Mouse (Mus musculus) MEL (cell line): ENCODE measurements around the gene Supt3.

Experiments used
- BHLHE40 ChIP-seq: IDR thresholded peaks from 2 replicates; pipeline ENCODE4 v1.6.1; 2012; ENCODE audit warnings: low read depth, mild to moderate bottlenecking, inconsistent platforms, low read length, improper control_type of control experiment, borderline replicate concordance
- CTCF ChIP-seq, 3 experiments: IDR thresholded peaks in 2 of 3; conservative IDR thresholded peaks in 1 of 3; 2 replicates each; pipeline ENCODE4 v1.5.1; 2011 to 2012; ENCODE audit warnings: low read length in 3 of 3, low read depth in 2 of 3, mild to moderate bottlenecking in 2 of 3, improper control_type of control experiment in 1 of 3, inconsistent platforms in 1 of 3, mixed read lengths in 1 of 3, moderate library complexity in 1 of 3; ENCODE audit not compliant: control insufficient read depth in 1 of 3, insufficient read depth in 1 of 3, poor library complexity in 1 of 3, severe bottlenecking in 1 of 3
- MAX ChIP-seq: IDR thresholded peaks from 2 replicates; pipeline ENCODE4 v1.6.1; 2011; ENCODE audit warnings: low read length, improper control_type of control experiment
- MAZ ChIP-seq: IDR thresholded peaks from 2 replicates; pipeline ENCODE4 v1.6.1; 2012; ENCODE audit warnings: low read depth, mild to moderate bottlenecking, inconsistent platforms, low read length, improper control_type of control experiment
- MYC ChIP-seq: IDR thresholded peaks from 2 replicates; pipeline ENCODE4 v1.6.1; 2011; ENCODE audit warnings: low read depth, mild to moderate bottlenecking, low read length, improper control_type of control experiment, moderate library complexity
- NELFE ChIP-seq: IDR thresholded peaks from 2 replicates; pipeline ENCODE4 v1.6.1; 2011; ENCODE audit warnings: low read depth, low read length, improper control_type of control experiment
- NRF1 ChIP-seq: IDR thresholded peaks from 2 replicates; pipeline ENCODE4 v1.6.1; 2014; ENCODE audit warnings: low read depth, mild to moderate bottlenecking, inconsistent platforms, low read length, improper control_type of control experiment, moderate library complexity; ENCODE audit not compliant: poor library complexity, insufficient read depth, severe bottlenecking
- POLR2A ChIP-seq, 2 experiments: IDR thresholded peaks; 2 replicates each; pipeline ENCODE4 v1.6.1; 2011 to 2012; ENCODE audit warnings: low read length in 2 of 2, mild to moderate bottlenecking in 2 of 2, control low read depth in 1 of 2, improper control_type of control experiment in 1 of 2, low read depth in 1 of 2, moderate library complexity in 1 of 2; ENCODE audit not compliant: control insufficient read depth in 1 of 2, insufficient read depth in 1 of 2, poor library complexity in 1 of 2
- TAL1 ChIP-seq: IDR thresholded peaks from 2 replicates; pipeline ENCODE4 v1.6.1; 2012; ENCODE audit warnings: mild to moderate bottlenecking, inconsistent platforms, low read length, moderate library complexity, mixed read lengths
- TBP ChIP-seq: IDR thresholded peaks from 2 replicates; pipeline ENCODE4 v1.8.0; 2011; ENCODE audit warnings: low read depth, low read length, improper control_type of control experiment
- USF1 ChIP-seq: IDR thresholded peaks from 2 replicates; pipeline ENCODE4 v1.6.1; 2014; ENCODE audit warnings: low read depth, mild to moderate bottlenecking, inconsistent platforms, low read length, improper control_type of control experiment, moderate library complexity
- USF2 ChIP-seq, 2 experiments: IDR thresholded peaks; 2 replicates each; pipeline ENCODE4 v1.6.1; 2011 to 2012; ENCODE audit warnings: improper control_type of control experiment in 2 of 2, low read length in 2 of 2, borderline replicate concordance in 1 of 2, inconsistent platforms in 1 of 2, low read depth in 1 of 2, mild to moderate bottlenecking in 1 of 2; ENCODE audit not compliant: insufficient read depth in 1 of 2
- ZC3H11A ChIP-seq: IDR thresholded peaks from 2 replicates; pipeline ENCODE4 v1.6.1; 2012; ENCODE audit warnings: low read depth, mild to moderate bottlenecking, inconsistent platforms, low read length, improper control_type of control experiment
- ZKSCAN1 ChIP-seq: IDR thresholded peaks from 2 replicates; pipeline ENCODE4 v1.6.1; 2012; ENCODE audit warnings: low read depth, mild to moderate bottlenecking, inconsistent platforms, low read length, improper control_type of control experiment, moderate library complexity

DNA sequence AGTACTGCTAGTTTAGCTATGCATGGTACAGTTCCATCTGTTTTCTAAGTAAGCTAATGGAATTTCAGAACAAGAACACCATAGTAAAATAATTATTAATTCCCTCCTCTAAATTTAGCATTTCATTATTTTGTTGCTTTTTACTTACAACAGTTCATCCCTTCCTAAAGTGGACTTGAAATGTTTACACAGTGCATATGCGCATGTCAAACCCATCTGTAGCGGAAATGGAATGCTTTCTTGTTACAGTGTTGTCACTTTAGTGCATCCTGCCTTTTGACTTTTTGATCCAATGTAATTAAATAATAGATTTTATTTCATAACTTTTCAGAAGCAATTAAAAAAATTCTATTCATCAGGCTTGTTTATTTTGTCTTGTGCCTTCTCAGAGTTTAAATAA, 200.7 kb downstream of the Supt3 start:
- TF ChIP-seq POLR2A (IDR thresholded peaks at IDR 0.05; ENCODE audit: control insufficient read depth in 1 of 2, insufficient read depth in 1 of 2, low read depth in 1 of 2, low read length in 2 of 2, poor library complexity in 1 of 2) (no peak), NELFE (no peak), CTCF (IDR thresholded peaks at IDR 0.05 in 2 of 3, conservative IDR thresholded peaks at IDR 0.05 in 1 of 3; ENCODE audit: control insufficient read depth in 1 of 3, insufficient read depth in 1 of 3, low read depth in 2 of 3, low read length in 3 of 3, poor library complexity in 1 of 3, severe bottlenecking in 1 of 3) (no peak), ZKSCAN1 (no peak), TAL1 (no peak), BHLHE40 (no peak), MAZ (no peak), USF1 (no peak), MAX (no peak), USF2 (IDR thresholded peaks at IDR 0.05; ENCODE audit: borderline replicate concordance in 1 of 2, insufficient read depth in 1 of 2, low read depth in 1 of 2, low read length in 2 of 2) (no peak), NRF1 (no peak), TBP (no peak), MYC (no peak), ZC3H11A (no peak)
